Mouse (Mus musculus): ENCODE measurements around the gene H3f3b. TPM values are rescaled to one million over a fixed set of nuclear protein-coding genes. Genes with fewer than 3 reads are reported as not detected.

H3f3b gene
- 649 and 684 TPM in 2 replicates for polyA plus RNA-seq (2014; fragmentation: Nextera tagmentation; extraction: Ambion mirVana)

- Histone ChIP-seq H3K9ac (ENCODE audit: low read length) (no peak within 1 kb of the TSS), H3K27me3 (ENCODE audit: control insufficient read depth, insufficient read depth, low read length) (no peaks in the 10 kb centered on the region), H3K36me3 (ENCODE audit: control insufficient read depth, insufficient read depth, low read length) (peaks cover 8% of the 10 kb centered on the region; the same call in 1 of the 2 replicates), H3K4me3 (ENCODE audit: control insufficient read depth in 1 of 2, insufficient read depth in 1 of 2, low read depth in 1 of 2, low read length in 2 of 2) (no peak within 1 kb of the TSS), H3K27ac (replicated peaks in 1 of 2; ENCODE audit: control insufficient read depth in 1 of 2, insufficient read depth in 1 of 2, low read depth in 2 of 2, low read length in 2 of 2) (no peak within 1 kb of the TSS), H3K9me3 (ENCODE audit: control insufficient read depth, low read length) (no peaks in the 10 kb centered on the region), H3K4me2 (ENCODE audit: low read length) (no peak within 1 kb of the TSS), H3K4me1 (ENCODE audit: control insufficient read depth in 2 of 2, insufficient read depth in 2 of 2, low read length in 2 of 2) (peaks cover 5 to 15% of the 10 kb centered on the region in 2 experiments)
- ATAC-seq (ENCODE audit: insufficient number of reproducible peaks, insufficient read depth, low FRiP score, low read depth) = no peak
- WGBS = 71% methylated on average over 4 of the region's 4 CpGs
Observed at GRCm38 (mm10) chr11:116027756-116028155, at the start of gene H3f3b. Gene H3f3b, minus strand, starts transcription at chr11:116027962.

GRCm38 (mm10) chr11:116076836-116077235 lies 49.1 kb upstream of the H3f3b start:
- peaks cover 18 to 37% of the 10 kb centered on the region in 2 experiments for H3K4me1 ChIP-seq (ENCODE audit: control insufficient read depth in 2 of 2, insufficient read depth in 2 of 2, low read length in 2 of 2)
- H3K4me3 ChIP-seq (ENCODE audit: control insufficient read depth in 1 of 2, insufficient read depth in 1 of 2, low read depth in 1 of 2, low read length in 2 of 2) = no peak overlapping the region
- H3K27me3 ChIP-seq (ENCODE audit: control insufficient read depth, insufficient read depth, low read length) = no peaks in the 10 kb centered on the region
- no peaks in the 10 kb centered on the region for H3K9me3 ChIP-seq (ENCODE audit: control insufficient read depth, low read length)
- 59% methylated on average over 7 of the region's 7 CpGs for WGBS
- no peak overlapping the region for H3K9ac ChIP-seq (ENCODE audit: low read length)
- no peak for ATAC-seq (ENCODE audit: insufficient number of reproducible peaks, insufficient read depth, low FRiP score, low read depth)
- 0 out of 2 replicates have a peak overlapping the region, but pooled peaks have one; percentile 24 for H3K4me2 ChIP-seq (ENCODE audit: low read length)
- H3K27ac ChIP-seq (replicated peaks in 1 of 2; ENCODE audit: control insufficient read depth in 1 of 2, insufficient read depth in 1 of 2, low read depth in 2 of 2, low read length in 2 of 2) = no peak overlapping the region
- peaks cover 33% of the 10 kb centered on the region for H3K36me3 ChIP-seq (ENCODE audit: control insufficient read depth, insufficient read depth, low read length)

DNA sequence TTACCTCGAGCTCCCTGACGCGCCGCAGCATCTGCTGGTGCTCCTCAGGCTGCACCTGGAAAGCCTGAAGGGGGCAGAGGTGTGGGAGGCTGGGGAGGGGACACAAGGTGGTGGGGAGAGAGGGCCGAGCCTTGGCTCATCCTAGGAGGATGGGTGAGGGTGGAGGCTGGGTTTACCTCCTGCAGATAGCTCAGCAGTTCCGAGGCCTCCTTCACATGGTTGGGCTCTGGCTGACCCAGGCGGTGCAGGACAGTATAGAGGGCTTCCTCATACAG lies 48.4 kb upstream of the H3f3b start:
- WGBS = 64% methylated on average over 7 of the region's 7 CpGs
- Histone ChIP-seq H3K4me1 (ENCODE audit: control insufficient read depth in 2 of 2, insufficient read depth in 2 of 2, low read length in 2 of 2) (peaks cover 18 to 37% of the 10 kb centered on the region in 2 experiments), H3K27me3 (ENCODE audit: control insufficient read depth, insufficient read depth, low read length) (no peaks in the 10 kb centered on the region), H3K36me3 (ENCODE audit: control insufficient read depth, insufficient read depth, low read length) (peaks cover 27% of the 10 kb centered on the region), H3K4me2 (ENCODE audit: low read length) (no peak overlapping the region), H3K9ac (ENCODE audit: low read length) (no peak overlapping the region), H3K27ac (replicated peaks in 1 of 2; ENCODE audit: control insufficient read depth in 1 of 2, insufficient read depth in 1 of 2, low read depth in 2 of 2, low read length in 2 of 2) (no peak overlapping the region), H3K9me3 (ENCODE audit: control insufficient read depth, low read length) (no peaks in the 10 kb centered on the region), H3K4me3 (ENCODE audit: control insufficient read depth in 1 of 2, insufficient read depth in 1 of 2, low read depth in 1 of 2, low read length in 2 of 2) (no peak overlapping the region)
- no peak for ATAC-seq (ENCODE audit: insufficient number of reproducible peaks, insufficient read depth, low FRiP score, low read depth)

GRCm38 (mm10) chr11:116075539-116076265 lies 47.9 kb upstream of the H3f3b start:
- Histone ChIP-seq H3K4me3 (ENCODE audit: control insufficient read depth in 1 of 2, insufficient read depth in 1 of 2, low read depth in 1 of 2, low read length in 2 of 2) (no peak overlapping the region), H3K27me3 (ENCODE audit: control insufficient read depth, insufficient read depth, low read length) (no peaks in the 10 kb centered on the region), H3K36me3 (ENCODE audit: control insufficient read depth, insufficient read depth, low read length) (peaks cover 22% of the 10 kb centered on the region), H3K4me1 (ENCODE audit: control insufficient read depth in 2 of 2, insufficient read depth in 2 of 2, low read length in 2 of 2) (peaks cover 18 to 37% of the 10 kb centered on the region in 2 experiments), H3K9ac (ENCODE audit: low read length) (no peak overlapping the region), H3K9me3 (ENCODE audit: control insufficient read depth, low read length) (no peaks in the 10 kb centered on the region), H3K4me2 (ENCODE audit: low read length) (no peak overlapping the region), H3K27ac (replicated peaks in 1 of 2; ENCODE audit: control insufficient read depth in 1 of 2, insufficient read depth in 1 of 2, low read depth in 2 of 2, low read length in 2 of 2) (no peak overlapping the region)
- ATAC-seq (ENCODE audit: insufficient number of reproducible peaks, insufficient read depth, low FRiP score, low read depth) = no peak
- WGBS = 38% methylated on average over 20 of the region's 20 CpGs

GRCm38 (mm10) chr11:116074436-116074991 lies 46.8 kb upstream of the H3f3b start:
- 54% methylated on average over 7 of the region's 7 CpGs for WGBS
- Histone ChIP-seq H3K9ac (ENCODE audit: low read length) (no peak overlapping the region), H3K4me1 (ENCODE audit: control insufficient read depth in 2 of 2, insufficient read depth in 2 of 2, low read length in 2 of 2) (peaks cover 18 to 37% of the 10 kb centered on the region in 2 experiments), H3K27ac (replicated peaks in 1 of 2; ENCODE audit: control insufficient read depth in 1 of 2, insufficient read depth in 1 of 2, low read depth in 2 of 2, low read length in 2 of 2) (no peak overlapping the region), H3K4me2 (ENCODE audit: low read length) (no peak overlapping the region), H3K9me3 (ENCODE audit: control insufficient read depth, low read length) (no peaks in the 10 kb centered on the region), H3K4me3 (ENCODE audit: control insufficient read depth in 1 of 2, insufficient read depth in 1 of 2, low read depth in 1 of 2, low read length in 2 of 2) (no peak overlapping the region), H3K27me3 (ENCODE audit: control insufficient read depth, insufficient read depth, low read length) (no peaks in the 10 kb centered on the region), H3K36me3 (ENCODE audit: control insufficient read depth, insufficient read depth, low read length) (peaks cover 10% of the 10 kb centered on the region)
- peak; percentile 18; the same call in 1 of the 2 replicates for ATAC-seq (ENCODE audit: insufficient number of reproducible peaks, insufficient read depth, low FRiP score, low read depth)

DNA sequence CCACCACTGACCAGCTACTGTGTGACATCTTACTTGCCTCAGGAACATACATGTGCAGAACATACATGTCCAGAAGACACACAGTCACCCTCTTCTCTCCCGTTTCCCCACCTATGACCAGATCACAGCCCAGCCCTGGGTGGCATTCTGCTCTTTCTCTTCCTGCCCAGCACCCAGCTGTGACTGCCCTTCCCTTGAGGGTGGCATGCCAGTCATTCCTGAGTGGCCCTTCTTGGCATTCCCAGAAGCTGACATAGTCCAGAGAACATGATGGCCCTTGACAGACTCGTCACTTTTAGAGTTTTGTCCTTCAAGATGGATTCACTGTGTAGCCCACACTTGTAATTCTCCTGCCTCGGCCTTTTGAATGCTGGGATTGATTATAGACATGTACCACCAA lies 44.8 kb upstream of the H3f3b start:
- Histone ChIP-seq H3K4me2 (ENCODE audit: low read length) (no peak overlapping the region), H3K9ac (ENCODE audit: low read length) (no peak overlapping the region), H3K9me3 (ENCODE audit: control insufficient read depth, low read length) (no peaks in the 10 kb centered on the region), H3K4me3 (ENCODE audit: control insufficient read depth in 1 of 2, insufficient read depth in 1 of 2, low read depth in 1 of 2, low read length in 2 of 2) (no peak overlapping the region), H3K27me3 (ENCODE audit: control insufficient read depth, insufficient read depth, low read length) (no peaks in the 10 kb centered on the region), H3K4me1 (ENCODE audit: control insufficient read depth in 2 of 2, insufficient read depth in 2 of 2, low read length in 2 of 2) (peaks cover 9 to 21% of the 10 kb centered on the region in 2 experiments), H3K36me3 (ENCODE audit: control insufficient read depth, insufficient read depth, low read length) (no peaks in the 10 kb centered on the region), H3K27ac (replicated peaks in 1 of 2; ENCODE audit: control insufficient read depth in 1 of 2, insufficient read depth in 1 of 2, low read depth in 2 of 2, low read length in 2 of 2) (no peak overlapping the region)
- ATAC-seq (ENCODE audit: insufficient number of reproducible peaks, insufficient read depth, low FRiP score, low read depth) = no peak
- WGBS = 49% methylated on average over 3 of the region's 3 CpGs

DNA sequence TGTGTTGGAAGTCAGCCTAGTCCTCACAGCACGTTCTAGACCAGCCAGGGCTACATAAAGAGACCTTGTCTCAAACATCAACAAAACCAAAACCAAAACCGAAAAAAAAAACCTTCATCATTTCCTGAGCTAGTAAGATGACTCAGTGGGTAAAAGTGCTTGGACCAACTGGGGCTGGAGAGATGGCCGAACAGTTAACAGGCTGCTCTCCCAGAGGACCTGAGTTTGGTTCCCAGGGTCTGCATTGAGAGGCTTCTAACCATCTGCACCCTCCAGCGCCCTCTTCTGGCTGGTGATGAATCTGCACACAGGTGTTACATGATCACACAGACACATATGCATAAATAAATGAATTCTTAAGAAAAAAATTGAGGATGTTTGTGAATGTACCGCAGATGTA lies 43.7 kb upstream of the H3f3b start:
- WGBS = 58% methylated on average over 5 of the region's 5 CpGs
- H3K27me3 ChIP-seq (ENCODE audit: control insufficient read depth, insufficient read depth, low read length) = no peaks in the 10 kb centered on the region
- H3K4me1 ChIP-seq (ENCODE audit: control insufficient read depth in 2 of 2, insufficient read depth in 2 of 2, low read length in 2 of 2) = peaks cover 3 to 12% of the 10 kb centered on the region in 2 experiments; a peak in 3 of 4 replicates
- H3K4me3 ChIP-seq (ENCODE audit: control insufficient read depth in 1 of 2, insufficient read depth in 1 of 2, low read depth in 1 of 2, low read length in 2 of 2) = no peak overlapping the region
- no peak overlapping the region for H3K9ac ChIP-seq (ENCODE audit: low read length)
- H3K27ac ChIP-seq (replicated peaks in 1 of 2; ENCODE audit: control insufficient read depth in 1 of 2, insufficient read depth in 1 of 2, low read depth in 2 of 2, low read length in 2 of 2) = no peak overlapping the region
- no peaks in the 10 kb centered on the region for H3K9me3 ChIP-seq (ENCODE audit: control insufficient read depth, low read length)
- H3K36me3 ChIP-seq (ENCODE audit: control insufficient read depth, insufficient read depth, low read length) = no peaks in the 10 kb centered on the region
- H3K4me2 ChIP-seq (ENCODE audit: low read length) = no peak overlapping the region
- no peak for ATAC-seq (ENCODE audit: insufficient number of reproducible peaks, insufficient read depth, low FRiP score, low read depth)

All from heart, embryonic 14.5 days (tissue).